Mouse (Mus musculus): ENCODE data around the gene Pyroxd1. TPM values are rescaled to one million over a fixed set of nuclear protein-coding genes. Genes with fewer than 3 reads are reported as not detected.

Gene Pyroxd1
- total and polyA plus RNA-seq, 3 experiments = 6.5 to 7.5 TPM; not detected in 1

Other genes starting within 250 kb of the Pyroxd1 start
- gene Slco1a6, start 137.1 kb upstream of the Pyroxd1 start, total RNA-seq (2012; rRNA removed) = not detected in 2 replicates
- gene Slco1a6, start 137.1 kb upstream of the Pyroxd1 start, polyA plus RNA-seq (2012; ENCODE audit: insufficient read depth in 1 of 2, insufficient read length in 2 of 2, low read depth in 1 of 2, low replicate concordance in 2 of 2, missing spikeins in 1 of 2) = 1 to 10 TPM in 1 of 2 experiments, not detected in 1; 1.4 TPM
- not detected in 2 replicates for gene Iapp, start 47.2 kb upstream of the Pyroxd1 start, total RNA-seq (2012; rRNA removed)
- not detected for gene Iapp, start 47.2 kb upstream of the Pyroxd1 start, polyA plus RNA-seq (2012; ENCODE audit: insufficient read depth in 1 of 2, insufficient read length in 2 of 2, low read depth in 1 of 2, low replicate concordance in 2 of 2, missing spikeins in 1 of 2)
- gene Slco1a5, start 22.7 kb upstream of the Pyroxd1 start, total RNA-seq (2012; rRNA removed) = 0.04 TPM in 1 of 2 replicates, not detected in the other
- not detected for gene Slco1a5, start 22.7 kb upstream of the Pyroxd1 start, polyA plus RNA-seq (2012; ENCODE audit: insufficient read depth in 1 of 2, insufficient read length in 2 of 2, low read depth in 1 of 2, low replicate concordance in 2 of 2, missing spikeins in 1 of 2)
- 39.1 and 39.9 TPM in 2 replicates for gene Recql, start 41.4 kb downstream of the Pyroxd1 start, total RNA-seq (2012; rRNA removed)
- gene Recql, start 41.4 kb downstream of the Pyroxd1 start, polyA plus RNA-seq (2012; ENCODE audit: insufficient read depth in 1 of 2, insufficient read length in 2 of 2, low read depth in 1 of 2, low replicate concordance in 2 of 2, missing spikeins in 1 of 2) = 10 to 100 TPM in 1 of 2 experiments, not detected in 1; 48.4 TPM
- gene Golt1b, start 41.6 kb downstream of the Pyroxd1 start, total RNA-seq (2012; rRNA removed) = 50.9 and 54.7 TPM in 2 replicates
- 10 to 100 TPM in 1 of 2 experiments, not detected in 1; 45.3 TPM for gene Golt1b, start 41.6 kb downstream of the Pyroxd1 start, polyA plus RNA-seq (2012; ENCODE audit: insufficient read depth in 1 of 2, insufficient read length in 2 of 2, low read depth in 1 of 2, low replicate concordance in 2 of 2, missing spikeins in 1 of 2)
- 0.23 and 0.69 TPM in 2 replicates for gene Spx, start 67.8 kb downstream of the Pyroxd1 start, total RNA-seq (2012; rRNA removed)
- under 1 TPM in 1 of 2 experiments, not detected in 1; 0.67 TPM for gene Spx, start 67.8 kb downstream of the Pyroxd1 start, polyA plus RNA-seq (2012; ENCODE audit: insufficient read depth in 1 of 2, insufficient read length in 2 of 2, low read depth in 1 of 2, low replicate concordance in 2 of 2, missing spikeins in 1 of 2)
- not detected in 2 replicates for gene Gys2, start 127.5 kb downstream of the Pyroxd1 start, total RNA-seq (2012; rRNA removed)
- gene Gys2, start 127.5 kb downstream of the Pyroxd1 start, polyA plus RNA-seq (2012; ENCODE audit: insufficient read depth in 1 of 2, insufficient read length in 2 of 2, low read depth in 1 of 2, low replicate concordance in 2 of 2, missing spikeins in 1 of 2) = not detected
- not detected in 2 replicates for gene Ldhb, start 162.3 kb downstream of the Pyroxd1 start, total RNA-seq (2012; rRNA removed)
- gene Ldhb, start 162.3 kb downstream of the Pyroxd1 start, polyA plus RNA-seq (2012; ENCODE audit: insufficient read depth in 1 of 2, insufficient read length in 2 of 2, low read depth in 1 of 2, low replicate concordance in 2 of 2, missing spikeins in 1 of 2) = not detected
- not detected in 2 replicates for gene Kcnj8, start 226.0 kb downstream of the Pyroxd1 start, total RNA-seq (2012; rRNA removed)
- not detected for gene Kcnj8, start 226.0 kb downstream of the Pyroxd1 start, polyA plus RNA-seq (2012; ENCODE audit: insufficient read depth in 1 of 2, insufficient read length in 2 of 2, low read depth in 1 of 2, low replicate concordance in 2 of 2, missing spikeins in 1 of 2)

Data from MEL (cell line).